In genomic region chr10:88631330-88631953, GRCm38 (mm10) we compare ENCODE assay signal across 24 mouse cellular contexts. TPM values are rescaled to one million over a fixed set of nuclear protein-coding genes. Genes with fewer than 3 reads are reported as not detected.
A peak's percentile ranks its signal among the peaks of the same experiment; 100 is the strongest.
DNase-seq lines count a peak whose midpoint lies in the region; ATAC-seq lines count a peak whose summit lies in the region.
"Had no signal": no experiment of that assay in that cellular context is flagged by ENCODE, and none has a peak within 500 bp of the region (broad histone marks: within the 10 kb centered on the region; RNA-seq: fewer than 3 reads in every experiment).

No protein-coding gene starts in this region.

- 85% methylated on average over 10 of the region's 10 CpGs for WGBS in hindbrain, embryonic 10.5 days

- H3K9me3 ChIP-seq in hindbrain, embryonic 10.5 days, result no peaks in the 10 kb centered on the region
- H3K9me3 ChIP-seq: embryonic facial prominence, embryonic 13.5 days; G1E; heart, embryonic 13.5 days; midbrain, embryonic 15.5 days had no signal

- H3K4me1 ChIP-seq in hindbrain, embryonic 10.5 days (replicated peaks), result no peaks in the 10 kb centered on the region
- H3K4me1 ChIP-seq: embryonic facial prominence, embryonic 13.5 days; heart, embryonic 13.5 days had no signal

- no peaks in the 10 kb centered on the region for H3K27me3 ChIP-seq in hindbrain, embryonic 10.5 days (ENCODE audit: insufficient read depth, poor library complexity, severe bottlenecking)
- H3K27me3 ChIP-seq: embryonic facial prominence, embryonic 13.5 days; midbrain, embryonic 15.5 days had no signal

- no peaks in the 10 kb centered on the region for H3K36me3 ChIP-seq in hindbrain, embryonic 10.5 days
- H3K36me3 ChIP-seq: embryonic facial prominence, embryonic 13.5 days; G1E; heart, embryonic 13.5 days; midbrain, embryonic 15.5 days had no signal

- no peak overlapping the region for H3K27ac ChIP-seq in hindbrain, embryonic 10.5 days
- H3K27ac ChIP-seq: embryonic facial prominence, embryonic 13.5 days; heart, embryonic 13.5 days; hindbrain, postnatal 0 days; midbrain, embryonic 15.5 days had no signal

- peak; percentile 44; the same call in 1 of the 2 replicates for ATAC-seq in frontal cortex, adult (ENCODE audit: low TSS enrichment)
- ATAC-seq in CD4-positive, CD25-positive, alpha-beta regulatory T cell, adult 4 months, result peak; percentile 29
- ATAC-seq in megakaryocyte progenitor cell, adult 5-6 weeks (replicated peaks; ENCODE audit: poor library complexity), result peak; percentile 42; the same call in 1 of the 2 replicates
- ATAC-seq: hindbrain, postnatal 0 days; midbrain, embryonic 15.5 days had no signal

- no peak for DNase-seq in frontal cortex, postnatal 25 days (ENCODE audit: low spot score in 2 of 2)
- DNase-seq in brain, adult 2 months (ENCODE audit: low read depth, low spot score), result peak; percentile 36
- no peak for DNase-seq in kidney, adult 18-20 months
- DNase-seq in hindbrain, embryonic 10.5 days (ENCODE audit: low spot score), result no peak
- DNase-seq: cerebellum, adult 11 months; heart, postnatal 36 days; kidney, adult 8-10 months; kidney, postnatal 36 days; lung, adult 2 months; lung, postnatal 36 days; right cerebral cortex, adult 18-20 months; thymus, postnatal 4 days had no signal

- no peak overlapping the region for H3K4me3 ChIP-seq in hindbrain, embryonic 10.5 days
- H3K4me3 ChIP-seq: embryonic facial prominence, embryonic 13.5 days; heart, embryonic 13.5 days; midbrain, embryonic 15.5 days had no signal

RNA-seq across cellular contexts. Expression of gene Mybpc1, which starts 26.5 kb away (rescaled TPM):
- not detected for polyA plus RNA-seq in CD4-positive, CD25-positive, alpha-beta regulatory T cell, adult 4 months (2017; shearing (Covaris generic))
- not detected in 2 replicates for total RNA-seq in megakaryocyte progenitor cell, adult 5-6 weeks (2015)
- total RNA-seq in megakaryocyte progenitor cell, adult 5-6 weeks (2017), result not detected in 2 replicates
- 4.8 and 6.8 TPM in 2 replicates for polyA plus RNA-seq in hindbrain, embryonic 10.5 days (2016; fragmentation: Nextera tagmentation; extraction: Ambion mirVana)
- total RNA-seq: G1E had no signal
- polyA plus RNA-seq: G1E; small intestine, adult 2 months had no signal

RNA-seq across cellular contexts. Expression of gene Spic, which starts 53.4 kb away (rescaled TPM):
- polyA plus RNA-seq in CD4-positive, CD25-positive, alpha-beta regulatory T cell, adult 4 months (2017; shearing (Covaris generic)), result 1 to 10 TPM in 1 of 2 experiments, under 1 TPM in 1; 0.83 to 1.8 TPM
- total RNA-seq in megakaryocyte progenitor cell, adult 5-6 weeks (2015), result 0.39 and 0.42 TPM in 2 replicates
- total RNA-seq in megakaryocyte progenitor cell, adult 5-6 weeks (2017), result 0.07 and 0.62 TPM in 2 replicates
- not detected in 2 replicates for polyA plus RNA-seq in hindbrain, embryonic 10.5 days (2016; fragmentation: Nextera tagmentation; extraction: Ambion mirVana)
- total RNA-seq: hindbrain, postnatal 0 days; layer of hippocampus, postnatal 10 days; left cerebral cortex, postnatal 10 days had no signal
- polyA plus RNA-seq: embryonic facial prominence, embryonic 13.5 days; forebrain, embryonic 11.5 days; G1E; hindbrain, postnatal 0 days; midbrain, embryonic 15.5 days; small intestine, adult 2 months had no signal
